Mouse (Mus musculus) lung, postnatal 25 days (tissue): ENCODE data around the gene Anks1.
A peak's percentile ranks its signal among the peaks of the same experiment; 100 is the strongest.
"Not testable (repeated sequence)": the region's sequence is repeated elsewhere in the genome, so short reads cannot be mapped to it uniquely, and the experiment has no call there.

Source experiments
- DNase-seq: peaks from one replicate; pipeline ENCODE4 v3.0.0; 2022; ENCODE audit warnings: low spot score

The Anks1 gene

DNA sequence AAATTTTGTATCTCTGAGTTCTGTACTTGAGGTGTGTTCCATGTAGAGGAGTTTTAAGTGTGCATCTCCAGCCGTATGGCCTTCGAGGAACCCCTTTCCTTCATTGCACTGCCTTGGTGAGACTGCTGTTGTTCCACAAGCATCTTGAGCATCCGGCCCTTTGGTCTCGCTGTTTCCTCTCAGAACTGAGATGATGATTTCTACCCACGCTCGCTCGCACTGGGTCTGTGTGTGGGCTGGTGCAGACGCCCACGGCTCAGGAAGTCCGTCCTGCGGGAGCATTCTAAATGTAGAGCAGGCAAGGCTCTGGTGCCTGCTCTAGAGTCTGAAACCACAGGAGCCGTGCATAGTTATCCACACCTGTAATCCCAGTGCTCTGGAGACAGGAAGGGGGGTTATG, 88.1 kb downstream of the Anks1 start:
- no peak for DNase-seq

- DNase-seq: not testable (repeated sequence)
Observed at GRCm38 (mm10) chr17:27999683-28000273, 90.7 kb downstream of the Anks1 start.

- DNase-seq: no peak
Observed at GRCm38 (mm10) chr17:28000389-28000788, 91.3 kb downstream of the Anks1 start.

DNA sequence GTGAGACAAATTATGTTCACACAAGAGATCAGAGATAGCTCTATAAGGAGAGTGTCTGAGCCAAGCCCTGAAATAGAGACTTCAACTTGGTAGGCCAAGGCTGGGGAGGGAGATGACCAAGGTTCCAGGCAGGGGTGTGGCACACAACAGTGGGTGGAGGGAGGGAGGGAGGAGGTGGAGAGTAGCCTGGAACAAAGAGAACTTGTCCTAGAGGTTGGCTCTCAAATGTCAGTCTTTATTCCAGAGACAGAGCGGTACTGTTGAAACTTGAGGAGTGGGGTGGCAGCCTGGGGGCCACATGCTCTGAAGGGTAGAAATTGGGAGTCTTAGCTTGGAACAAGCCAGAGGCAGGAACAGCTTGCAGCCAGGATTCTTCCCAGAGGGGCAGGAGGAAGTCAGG, 91.7 kb downstream of the Anks1 start:
- DNase-seq: no peak

- DNase-seq: no peak
Observed at GRCm38 (mm10) chr17:28005393-28005792, 96.3 kb downstream of the Anks1 start.

DNA sequence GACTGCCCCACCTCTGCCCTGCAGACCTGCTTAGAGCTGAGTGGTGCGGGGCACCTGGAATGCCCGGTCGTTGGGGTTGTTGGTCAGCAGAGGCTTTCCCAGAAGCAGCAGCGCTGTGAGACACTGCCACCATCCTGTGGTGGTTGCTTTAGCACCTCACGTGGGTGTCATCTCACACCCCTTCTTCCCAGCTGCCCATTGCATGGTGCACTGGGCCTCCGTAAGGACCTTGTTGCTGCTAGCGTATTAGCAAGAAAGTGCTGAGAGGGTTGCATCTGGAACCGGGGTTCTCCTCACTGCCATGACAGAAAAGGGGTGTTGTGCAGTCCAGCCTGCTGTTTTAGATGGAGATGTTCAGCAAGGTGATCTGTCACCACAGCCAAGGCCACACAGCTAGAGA, 97.1 kb downstream of the Anks1 start:
- DNase-seq: no peak

GRCm38 (mm10) chr17:28006611-28007010, 97.5 kb downstream of the Anks1 start:
- no peak for DNase-seq

DNA sequence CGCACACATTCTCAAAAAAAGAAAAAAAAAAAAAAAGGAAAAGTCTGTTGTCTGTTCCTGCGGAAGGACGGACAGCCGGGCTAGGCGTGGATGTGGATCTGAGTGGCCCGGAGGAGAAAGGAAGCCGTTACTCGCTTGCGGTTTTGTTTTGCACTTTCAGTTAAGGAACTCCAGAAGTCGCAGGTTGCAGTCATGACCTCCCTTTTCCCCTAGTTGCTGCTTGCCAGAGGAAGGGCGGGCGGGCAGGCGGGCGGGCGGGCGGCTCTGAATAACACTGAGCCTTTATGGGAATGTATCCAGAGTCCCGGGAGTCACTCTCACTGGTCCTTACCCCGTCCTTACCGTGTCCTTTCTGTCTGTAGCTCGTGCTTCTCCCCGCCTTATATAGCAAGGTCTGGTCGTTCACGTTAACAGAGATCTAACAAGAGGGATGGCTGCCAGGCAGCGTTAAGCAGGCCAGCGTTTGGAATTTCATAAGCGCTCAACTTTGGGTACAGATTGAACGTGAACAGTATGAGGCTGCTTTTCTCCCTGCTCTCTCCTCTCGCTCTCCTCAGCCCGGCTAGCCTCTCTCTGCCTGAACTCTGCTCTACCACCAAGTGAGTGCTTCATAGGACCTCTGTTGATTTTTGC, 98.2 kb downstream of the Anks1 start:
- DNase-seq: peak; percentile 87

DNA sequence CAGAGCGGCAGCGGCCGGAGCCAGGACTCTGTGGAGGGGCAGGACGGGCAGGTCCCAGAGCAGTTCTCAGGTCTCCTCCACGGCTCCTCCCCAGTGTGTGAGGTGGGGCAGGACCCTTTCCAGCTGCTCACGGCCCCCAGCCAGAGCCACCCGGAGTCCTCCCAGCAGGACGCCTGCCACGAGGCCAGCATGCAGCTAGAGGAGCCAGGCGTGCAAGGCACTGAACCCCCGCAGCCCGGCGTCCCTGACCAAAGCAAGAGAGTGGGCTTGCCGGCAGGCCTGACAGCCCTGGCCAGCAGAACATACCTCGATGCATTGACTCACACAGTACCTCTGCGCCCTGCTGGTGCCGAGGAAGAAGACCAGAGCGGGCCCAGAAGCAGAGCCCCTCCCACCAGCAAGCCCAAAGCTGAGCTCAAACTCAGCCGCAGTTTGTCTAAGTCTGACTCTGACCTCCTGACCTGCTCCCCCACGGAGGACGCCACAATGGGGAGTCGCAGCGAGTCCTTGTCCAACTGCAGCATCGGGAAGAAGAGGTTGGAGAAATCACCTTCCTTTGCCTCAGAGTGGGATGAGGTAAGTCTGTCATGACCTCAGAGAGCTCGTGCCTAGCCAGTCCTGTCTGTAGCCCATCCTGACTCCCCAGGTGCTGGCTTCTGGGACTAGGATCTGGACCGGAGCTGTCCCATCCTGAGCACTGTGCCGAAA, 98.9 kb downstream of the Anks1 start:
- DNase-seq: no peak

DNA sequence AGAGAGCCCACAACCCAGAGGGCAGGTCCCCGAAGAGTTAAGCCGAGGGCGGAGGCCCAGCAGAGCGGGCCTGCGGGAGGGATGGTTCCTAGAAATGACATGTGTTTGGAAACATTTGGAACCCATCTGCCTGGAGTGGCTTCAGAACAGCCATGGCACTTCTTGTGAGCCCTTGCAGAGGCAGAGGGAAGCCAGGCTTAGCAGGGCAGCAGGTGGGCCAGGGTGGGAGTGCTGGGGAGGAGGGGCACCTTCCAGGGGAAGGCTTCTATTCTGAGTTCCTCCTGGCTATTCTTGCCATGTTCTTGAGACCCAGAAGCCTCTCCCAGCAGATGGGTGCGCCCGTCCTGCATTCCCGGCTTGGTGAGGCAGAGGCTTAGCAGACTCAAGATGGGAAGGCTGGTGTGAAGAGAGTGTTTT, 99.5 kb downstream of the Anks1 start:
- no peak for DNase-seq

DNA sequence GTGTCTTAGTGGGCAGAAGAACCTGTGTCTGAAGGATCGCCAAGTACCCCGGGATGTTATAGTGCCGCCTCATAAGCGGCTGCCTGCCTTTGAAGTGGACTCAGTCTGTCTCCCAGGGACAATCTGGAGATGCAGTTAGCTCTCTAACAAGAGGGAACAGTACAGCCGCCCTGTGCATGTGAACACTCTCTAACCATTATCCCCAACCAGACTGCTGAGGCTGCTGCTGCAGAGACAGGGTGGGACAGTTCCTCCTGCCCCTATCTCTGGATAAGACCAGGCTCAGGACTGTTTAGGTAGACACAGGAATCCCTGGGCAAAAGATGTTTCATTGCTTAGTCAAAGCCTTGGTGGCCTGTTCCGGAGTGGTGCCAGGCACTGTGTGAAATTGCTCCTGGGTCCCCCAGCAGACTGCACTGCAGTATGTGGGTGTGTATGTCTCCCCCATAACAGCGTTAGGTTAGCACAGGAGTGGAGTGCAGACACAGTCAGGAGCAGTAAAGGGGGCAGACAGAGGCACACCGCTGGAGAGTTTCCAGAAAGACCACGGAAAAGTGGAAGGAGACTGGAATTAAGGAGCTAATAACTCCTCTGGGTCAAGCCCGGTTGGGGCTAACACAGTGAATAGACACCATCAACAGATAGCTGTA, 100.1 kb downstream of the Anks1 start:
- no peak for DNase-seq

GRCm38 (mm10) chr17:28009716-28010114, 100.6 kb downstream of the Anks1 start:
- DNase-seq: no peak

DNA sequence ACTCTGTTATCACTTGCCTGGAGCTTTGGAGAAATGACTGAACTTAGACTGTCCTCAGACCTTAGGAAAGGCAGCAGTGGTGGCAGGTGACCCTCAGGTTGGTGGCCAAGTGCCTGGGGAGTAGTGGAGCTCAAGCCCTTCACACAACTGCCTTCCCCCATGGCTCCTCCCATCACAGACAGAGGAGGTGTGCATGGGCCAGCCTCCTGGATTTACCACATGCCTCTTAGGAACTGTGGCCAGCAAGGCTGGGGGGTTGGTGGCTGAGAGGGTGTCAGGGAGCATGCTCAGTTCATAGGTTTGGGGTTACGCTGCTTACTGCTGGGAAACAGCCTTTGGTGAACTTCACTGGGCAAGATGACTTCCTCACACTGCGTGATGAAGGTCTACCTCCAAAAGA, 101.8 kb downstream of the Anks1 start:
- DNase-seq: no peak

DNA sequence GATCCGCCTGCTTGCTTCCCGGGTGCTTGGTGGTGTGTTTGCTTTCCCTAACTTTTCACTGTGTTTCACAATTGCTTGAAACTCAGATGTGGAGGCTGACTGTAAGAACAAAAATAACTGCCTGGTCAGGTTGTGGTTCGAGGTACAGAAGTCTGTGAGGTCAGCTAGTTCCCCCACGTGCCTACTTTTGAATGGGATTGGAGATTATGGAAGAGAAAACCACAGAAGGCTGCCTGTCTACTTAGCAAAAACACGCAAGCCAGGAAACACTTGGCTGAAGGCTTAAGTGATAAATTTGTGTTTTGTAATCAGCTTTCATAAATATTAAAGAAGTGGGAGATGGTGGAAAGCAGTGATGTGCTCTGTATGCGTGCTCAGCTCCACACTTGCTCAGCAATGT, 103.7 kb downstream of the Anks1 start:
- no peak for DNase-seq

GRCm38 (mm10) chr17:28013259-28013875, 104.3 kb downstream of the Anks1 start:
- DNase-seq: peak; percentile 90

DNA sequence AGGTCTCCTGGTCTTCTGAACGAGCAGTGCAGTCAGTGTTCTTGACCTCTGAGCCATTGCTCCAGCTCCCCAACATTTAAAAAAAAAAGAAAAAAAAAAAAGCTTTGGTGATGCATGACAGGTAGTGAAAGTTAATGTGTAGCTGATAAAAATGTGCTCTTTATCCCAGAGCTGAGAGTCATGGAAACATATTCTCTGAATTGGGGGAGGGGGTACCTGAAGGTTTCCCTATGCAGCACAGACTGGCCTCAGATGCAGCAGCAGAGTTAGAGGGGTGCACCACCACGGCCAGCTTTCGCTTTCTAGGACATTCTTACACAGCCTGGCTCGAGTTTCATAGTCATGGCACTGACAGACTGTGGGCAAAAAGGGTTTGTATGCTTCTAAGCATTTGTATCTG, 105.3 kb downstream of the Anks1 start:
- no peak for DNase-seq

- DNase-seq: peak; percentile 81
Observed at GRCm38 (mm10) chr17:28015068-28015730, 106.1 kb downstream of the Anks1 start.

DNA sequence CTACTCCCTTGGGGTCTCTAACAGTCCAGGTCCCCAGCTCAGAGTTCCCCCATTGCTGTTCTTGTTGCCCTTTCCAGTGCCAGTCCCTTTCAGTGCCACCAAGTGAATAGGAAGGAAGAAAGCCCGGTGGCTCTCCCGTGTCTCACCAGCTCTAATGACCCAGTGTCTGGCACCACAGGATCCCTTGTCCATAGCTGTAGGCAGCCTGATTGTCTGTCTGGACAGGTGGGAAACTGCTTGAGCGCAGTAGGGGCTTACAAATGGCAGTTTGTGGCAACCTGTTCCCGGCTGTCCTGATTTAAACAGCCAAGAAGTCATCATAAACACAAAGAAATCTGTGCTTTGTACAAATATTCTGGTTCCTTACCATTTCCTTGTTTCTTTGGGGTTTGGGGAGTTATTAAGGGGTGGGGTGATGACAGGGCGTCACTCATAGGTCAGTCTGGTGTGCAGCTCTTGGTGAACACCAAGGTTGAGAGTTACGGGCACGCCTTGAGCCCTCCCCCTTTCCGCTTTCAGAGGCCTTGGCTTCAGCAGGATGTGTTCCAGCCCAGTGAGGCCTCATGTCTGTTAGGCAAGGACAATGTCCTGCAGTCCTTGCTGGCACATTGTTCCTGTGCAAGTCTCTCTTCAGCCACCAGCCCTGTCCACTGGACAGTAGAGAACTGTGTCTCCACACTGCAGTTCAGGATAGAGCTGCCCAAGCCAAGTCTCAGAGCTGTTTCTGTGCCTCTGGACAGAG, 107.1 kb downstream of the Anks1 start:
- peak; percentile 82 for DNase-seq

GRCm38 (mm10) chr17:28018344-28018743, 109.2 kb downstream of the Anks1 start:
- DNase-seq: no peak

DNA sequence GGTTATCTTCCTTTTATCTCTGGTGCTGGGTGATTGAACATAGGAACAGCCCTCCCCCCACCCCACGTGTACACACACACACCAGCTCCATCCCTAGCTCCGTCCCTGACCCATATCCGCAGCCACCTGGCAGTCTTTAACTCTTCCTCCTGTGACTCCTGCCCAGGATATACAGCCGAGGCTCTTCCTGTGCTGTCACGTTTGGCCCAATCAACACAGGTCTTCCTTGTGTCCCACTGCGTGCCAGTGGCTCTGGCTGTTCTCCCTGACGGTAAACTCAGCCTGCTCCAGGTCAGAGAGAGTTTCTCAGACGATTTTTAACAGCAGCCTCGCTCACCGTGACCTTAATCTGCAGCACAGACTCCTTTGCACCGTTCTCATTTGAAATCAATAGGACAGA, 109.7 kb downstream of the Anks1 start:
- no peak for DNase-seq
